Mouse (Mus musculus) layer of hippocampus, postnatal 36 days (tissue): ENCODE results near the gene Vmn2r11. TPM values are rescaled to one million over a fixed set of nuclear protein-coding genes. Genes with fewer than 3 reads are reported as not detected.
"Not testable (repeated sequence)": the region's sequence is repeated elsewhere in the genome, so short reads cannot be mapped to it uniquely, and the experiment has no call there.

ENCODE experiments used
- DNase-seq, 2 experiments: peaks; one replicate each; pipeline ENCODE4 v3.0.0; 2022
- total RNA-seq, 2 experiments: library from RNA; stranded (reverse); gene quantifications; 2 replicates each; pipeline ENCODE4 v1.2.3; 2021

Gene Vmn2r11
- total RNA-seq = not detected

- not testable (repeated sequence) for DNase-seq
These were observed at the start of gene Vmn2r11 for GRCm38 (mm10) chr5:109059469-109059868. Gene Vmn2r11, minus strand, starts transcription at chr5:109059569.

DNA sequence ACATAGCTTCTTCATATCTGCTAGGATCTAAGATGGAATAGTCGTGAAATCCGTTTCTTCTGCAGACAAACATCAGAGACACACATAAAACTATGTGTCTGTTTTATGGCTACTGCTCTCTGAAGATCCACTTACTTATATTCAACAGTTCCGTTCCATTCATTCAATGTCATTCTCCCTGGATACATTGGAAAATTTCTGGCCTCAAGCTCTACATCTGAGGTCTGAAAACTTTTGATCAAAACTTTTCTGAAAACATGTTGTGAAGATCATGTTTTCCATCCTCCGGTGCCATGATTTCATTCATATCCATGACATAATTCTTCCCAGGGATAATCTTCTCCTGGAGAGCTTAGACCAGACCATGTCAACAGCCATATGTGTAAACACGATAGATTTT lies 38.5 kb upstream of the Vmn2r11 start, which contains the start of gene Vmn2r12:
Gene Vmn2r12 (minus strand): TSS at position 101 of the 400 bp plus-strand sequence.
- not testable (repeated sequence) for DNase-seq

DNA sequence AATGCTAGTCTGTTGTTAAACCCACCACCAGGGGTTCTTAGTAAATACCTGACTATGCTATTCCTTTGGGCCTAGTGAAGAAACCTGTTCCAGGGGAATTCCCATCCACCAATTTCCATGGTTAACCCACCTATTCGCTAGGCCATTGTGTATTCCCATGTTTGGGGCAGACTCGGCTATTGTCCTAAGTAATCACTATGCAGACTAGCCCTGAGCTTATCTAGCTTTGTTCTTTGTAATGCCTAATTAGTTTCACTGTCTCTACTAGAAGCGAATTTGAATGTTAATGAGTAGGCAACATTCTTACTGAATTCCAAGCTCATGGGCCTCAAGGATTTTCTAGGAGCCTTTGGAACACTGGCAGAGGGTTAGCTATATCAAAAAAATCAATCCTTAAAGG lies 37.1 kb upstream of the Vmn2r11 start:
- not testable (repeated sequence) for DNase-seq

DNA sequence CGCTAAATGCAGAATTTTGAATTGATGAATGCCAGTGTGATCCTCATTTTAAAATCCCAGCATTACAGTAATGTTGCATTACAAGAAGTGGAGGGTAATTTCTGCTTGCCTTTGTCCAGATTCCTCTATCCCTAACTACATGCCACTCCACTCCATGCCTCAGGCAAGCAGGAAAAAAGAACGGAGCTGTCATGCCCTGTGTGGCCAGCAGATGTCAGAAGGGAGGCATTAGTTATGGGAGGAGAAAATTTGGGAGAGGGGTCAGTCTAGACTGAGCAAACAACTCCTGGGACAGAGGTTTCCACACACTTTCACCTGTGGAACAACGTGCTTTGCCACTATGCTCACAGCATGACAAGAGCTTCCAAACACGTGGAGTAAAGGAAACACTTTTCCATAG lies 12.6 kb upstream of the Vmn2r11 start:
- not testable (repeated sequence) for DNase-seq

- no peak for DNase-seq
These were observed 4.1 kb downstream of the Vmn2r11 start for GRCm38 (mm10) chr5:109055286-109055685.

GRCm38 (mm10) chr5:109032591-109032990 lies 26.8 kb downstream of the Vmn2r11 start:
- DNase-seq = no peak

DNA sequence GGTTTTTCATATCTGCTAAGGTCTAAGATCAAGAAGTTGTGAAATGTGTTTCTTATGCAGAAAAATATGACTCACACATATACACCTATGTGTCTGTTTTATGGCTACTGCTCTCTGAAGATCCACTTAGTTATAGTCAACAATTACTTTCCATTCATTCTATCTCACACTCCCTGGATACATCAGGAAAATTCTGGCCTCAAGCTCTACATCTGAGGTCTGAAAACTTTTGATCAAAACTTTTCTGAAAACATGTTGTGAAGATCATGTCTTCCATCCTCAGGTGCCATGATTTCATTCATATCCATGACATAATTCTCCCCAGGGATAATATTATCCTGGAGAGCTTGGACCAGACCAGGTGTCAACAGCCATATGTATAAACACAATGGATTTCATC lies 52.9 kb downstream of the Vmn2r11 start, which contains the start of gene Vmn2r10:
Gene Vmn2r10 (minus strand): TSS at position 101 of the 400 bp plus-strand sequence.
- DNase-seq = not testable (repeated sequence)

Other genes starting within 250 kb of the Vmn2r11 start
- not detected for gene Vmn2r9, start 207.0 kb downstream of the Vmn2r11 start, total RNA-seq
- not detected for gene Vmn2r10, start 53.0 kb downstream of the Vmn2r11 start, total RNA-seq
- not detected for gene Vmn2r12, start 38.4 kb upstream of the Vmn2r11 start, total RNA-seq
- gene Vmn2r13, start 132.6 kb upstream of the Vmn2r11 start, total RNA-seq = not detected
- not detected for gene Vmn2r14, start 165.1 kb upstream of the Vmn2r11 start, total RNA-seq
- gene Vmn2r15, start 238.1 kb upstream of the Vmn2r11 start, total RNA-seq = not detected